Mouse (Mus musculus) WW6 (cell line): ENCODE measurements around the gene Snrnp27.
A peak's percentile ranks its signal among the peaks of the same experiment; 100 is the strongest.

Experiments
- DNase-seq: peaks from one replicate; pipeline ENCODE4 v3.0.0-alpha.2; 2013; ENCODE audit warnings: low read depth, low spot score

Gene Snrnp27

DNA sequence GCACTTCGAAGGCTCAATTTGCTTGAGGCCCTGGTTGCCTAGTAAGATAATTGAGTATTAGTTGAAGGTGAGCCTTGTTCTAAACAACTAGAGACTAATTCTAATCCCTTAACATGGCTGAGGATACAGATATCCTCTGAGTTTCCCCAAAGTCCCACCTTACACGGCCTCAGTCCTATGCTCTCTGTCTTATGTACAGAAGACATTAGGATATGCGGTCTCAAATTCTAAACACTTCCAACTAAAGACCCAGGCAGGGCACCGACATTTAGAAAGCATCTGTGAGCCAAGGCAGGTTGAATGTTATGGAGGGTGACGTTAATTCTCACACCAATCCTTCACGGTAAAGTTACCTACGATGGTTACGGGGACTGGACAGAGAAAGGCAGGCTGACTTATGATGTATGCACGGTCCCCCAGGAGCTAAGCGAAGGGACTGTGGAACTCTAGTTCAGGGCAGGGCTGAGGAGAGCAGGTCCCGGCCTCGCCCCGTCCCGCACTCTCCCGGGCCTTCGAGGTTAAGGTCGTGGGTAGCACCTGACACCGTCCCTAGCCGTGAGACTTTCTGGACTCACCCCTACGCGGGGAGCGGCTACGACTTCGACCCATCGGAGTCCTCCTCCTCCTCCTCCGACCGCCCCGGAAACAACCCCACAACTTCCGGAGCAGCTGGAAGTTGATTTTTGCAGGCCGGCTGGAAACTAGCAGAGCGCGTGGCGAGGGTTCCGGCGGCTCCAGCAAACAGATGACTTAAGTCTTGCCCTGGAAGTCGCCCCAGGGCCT is at the start of gene Snrnp27:
Snrnp27 (minus strand) TSS at position 651 of the 783 bp plus-strand sequence.
- peak; percentile 85 for DNase-seq

- peak; percentile 91 for DNase-seq
These were observed 49.0 kb upstream of the Snrnp27 start, which contains the start of gene Gmcl1 for GRCm38 (mm10) chr6:86733183-86733876. TSS of gene Gmcl1 (minus strand) at chr6:86733383.

GRCm38 (mm10) chr6:86732276-86733173 is 48.2 kb upstream of the Snrnp27 start:
- DNase-seq, result peak; percentile 13

GRCm38 (mm10) chr6:86728711-86729110 is 44.4 kb upstream of the Snrnp27 start:
- DNase-seq, result no peak

DNA sequence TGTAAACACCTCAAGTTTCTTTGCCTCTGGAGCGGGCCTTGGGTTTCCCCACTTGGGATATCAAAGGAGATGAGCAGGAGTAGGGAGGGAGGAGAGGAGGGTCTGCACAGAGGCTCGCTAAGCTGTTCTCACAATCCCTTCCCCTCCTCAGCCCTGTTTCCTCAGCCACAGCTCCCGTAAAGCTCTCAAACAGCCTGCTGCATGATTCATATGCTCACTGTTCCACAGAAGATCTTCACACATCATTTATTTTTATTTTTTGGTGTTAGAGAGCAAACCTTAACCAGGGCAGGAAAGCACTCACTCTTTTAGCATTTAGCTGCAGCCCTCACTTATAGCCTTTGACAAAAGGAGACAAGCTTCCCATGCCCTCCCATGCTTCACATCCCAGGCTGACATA is 37.7 kb upstream of the Snrnp27 start:
- no peak for DNase-seq

- no peak for DNase-seq
These were observed 23.9 kb upstream of the Snrnp27 start for GRCm38 (mm10) chr6:86708072-86708774.

GRCm38 (mm10) chr6:86702577-86702976 is 18.3 kb upstream of the Snrnp27 start:
- DNase-seq, result no peak

GRCm38 (mm10) chr6:86697903-86698302 is 13.6 kb upstream of the Snrnp27 start:
- DNase-seq, result no peak

GRCm38 (mm10) chr6:86696213-86696612 is 11.9 kb upstream of the Snrnp27 start:
- DNase-seq, result no peak

- DNase-seq, result peak; percentile 33
These were observed 10.1 kb upstream of the Snrnp27 start for GRCm38 (mm10) chr6:86694465-86694864.

- no peak for DNase-seq
These were observed 5.3 kb upstream of the Snrnp27 start for GRCm38 (mm10) chr6:86689671-86690070.

GRCm38 (mm10) chr6:86686971-86687370 is 2.6 kb upstream of the Snrnp27 start:
- DNase-seq, result no peak

DNA sequence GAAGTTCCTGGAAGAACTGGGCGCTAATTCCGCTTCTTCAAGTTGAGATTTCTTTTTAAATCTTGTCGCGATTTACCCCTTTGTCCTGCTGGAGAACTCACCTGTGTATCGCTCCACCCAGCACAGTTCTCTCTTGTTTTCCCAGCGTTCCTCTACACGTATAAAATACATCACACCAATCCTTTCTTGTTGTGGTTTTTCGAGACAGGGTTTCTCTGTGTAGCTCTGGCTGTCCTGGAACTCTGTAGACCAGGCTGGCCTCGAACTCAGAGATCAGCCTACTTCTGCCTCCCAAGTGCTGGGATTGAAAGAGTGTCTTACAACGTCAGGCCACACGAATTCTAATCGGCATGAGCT is 311 bp upstream of the Snrnp27 start:
- DNase-seq, result no peak

DNA sequence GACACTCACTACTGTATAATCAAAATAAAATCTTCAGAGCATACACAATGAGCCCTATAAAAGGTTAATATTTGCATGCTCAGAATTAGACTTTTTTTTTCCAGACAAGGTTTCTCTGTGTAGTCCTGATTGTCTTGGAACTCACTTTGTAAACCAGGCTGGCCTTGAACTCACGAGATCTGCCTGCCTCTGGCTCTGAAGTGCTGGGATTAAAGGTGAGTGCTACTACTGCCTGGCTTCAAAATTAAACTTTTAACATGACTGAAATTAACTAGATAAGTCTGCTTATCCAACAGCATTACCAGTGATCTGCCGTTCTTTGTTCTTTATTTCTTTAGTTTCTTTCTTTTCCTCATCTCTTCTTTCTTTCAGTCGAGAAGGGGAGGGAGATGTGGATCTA is 3.0 kb downstream of the Snrnp27 start:
- no peak for DNase-seq

- no peak for DNase-seq
These were observed 6.0 kb downstream of the Snrnp27 start for GRCm38 (mm10) chr6:86678341-86678740.

- DNase-seq, result peak; percentile 40
These were observed 13.4 kb downstream of the Snrnp27 start for GRCm38 (mm10) chr6:86670873-86671272.

DNA sequence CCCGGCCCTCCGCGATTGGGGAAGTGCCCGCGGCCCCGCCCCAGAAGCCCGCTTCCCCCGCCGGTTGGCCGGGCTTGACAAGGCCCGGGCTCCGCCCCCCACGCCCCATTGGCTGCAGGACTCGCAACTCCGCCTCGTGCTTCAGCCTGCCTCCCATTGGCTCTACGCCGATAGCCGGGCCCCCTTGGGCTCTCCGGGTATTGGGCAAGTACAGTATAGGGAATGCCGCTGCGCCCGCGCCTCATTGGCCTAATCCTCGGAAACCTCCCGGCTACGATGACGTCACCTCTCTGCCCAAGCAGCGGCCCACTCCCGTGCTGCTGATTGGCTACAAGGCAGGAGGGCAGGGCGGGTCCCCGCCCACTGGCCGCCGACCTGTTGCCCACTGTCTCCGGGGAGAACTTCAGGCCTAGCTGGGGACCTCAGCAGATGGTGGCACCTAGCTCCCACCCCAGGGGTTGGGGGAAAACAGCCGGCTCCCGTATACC is 15.0 kb downstream of the Snrnp27 start:
- peak; percentile 99 for DNase-seq

DNA sequence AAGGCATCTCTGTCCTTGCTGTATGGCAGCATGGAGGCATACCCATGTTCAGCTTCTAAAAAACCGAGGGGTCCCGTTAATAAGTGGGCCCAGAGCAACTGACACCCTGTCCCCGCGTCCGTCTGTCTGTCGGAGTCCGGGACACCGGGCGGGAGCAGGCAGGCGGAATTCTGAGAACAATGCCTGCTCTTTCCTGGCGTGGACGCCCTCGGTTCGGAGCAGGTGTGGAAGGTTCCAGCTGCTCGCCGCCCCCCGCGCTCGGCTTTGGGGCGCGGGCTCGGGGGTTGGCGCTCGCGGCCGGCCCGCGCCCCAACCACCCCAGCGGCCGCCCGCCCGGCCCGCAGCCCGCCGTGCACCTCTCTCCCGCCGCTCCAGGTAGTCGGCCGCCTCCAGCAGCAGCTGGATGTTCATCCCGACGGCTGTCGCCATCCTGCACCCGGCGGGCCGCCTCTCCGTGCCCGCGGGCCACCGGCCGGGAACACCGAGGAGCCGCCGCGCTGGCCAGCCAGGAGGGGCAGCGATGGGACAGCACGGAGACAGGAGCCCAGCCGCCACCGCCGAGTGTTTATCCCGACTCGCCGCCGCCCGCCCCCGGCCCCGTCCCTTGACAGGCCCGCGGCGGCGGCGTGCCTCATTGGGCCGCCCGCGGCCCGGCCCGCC is 15.6 kb downstream of the Snrnp27 start, which contains the start of gene Mxd1:
Mxd1 (minus strand) TSS at position 582 of the 660 bp plus-strand sequence.
- DNase-seq, result no peak

- no peak for DNase-seq
These were observed 17.3 kb downstream of the Snrnp27 start for GRCm38 (mm10) chr6:86667061-86667460.

GRCm38 (mm10) chr6:86665560-86666307 is 18.6 kb downstream of the Snrnp27 start:
- DNase-seq, result no peak
